16 mouse cellular contexts compared by ENCODE assay signal in the genomic region with DNA sequence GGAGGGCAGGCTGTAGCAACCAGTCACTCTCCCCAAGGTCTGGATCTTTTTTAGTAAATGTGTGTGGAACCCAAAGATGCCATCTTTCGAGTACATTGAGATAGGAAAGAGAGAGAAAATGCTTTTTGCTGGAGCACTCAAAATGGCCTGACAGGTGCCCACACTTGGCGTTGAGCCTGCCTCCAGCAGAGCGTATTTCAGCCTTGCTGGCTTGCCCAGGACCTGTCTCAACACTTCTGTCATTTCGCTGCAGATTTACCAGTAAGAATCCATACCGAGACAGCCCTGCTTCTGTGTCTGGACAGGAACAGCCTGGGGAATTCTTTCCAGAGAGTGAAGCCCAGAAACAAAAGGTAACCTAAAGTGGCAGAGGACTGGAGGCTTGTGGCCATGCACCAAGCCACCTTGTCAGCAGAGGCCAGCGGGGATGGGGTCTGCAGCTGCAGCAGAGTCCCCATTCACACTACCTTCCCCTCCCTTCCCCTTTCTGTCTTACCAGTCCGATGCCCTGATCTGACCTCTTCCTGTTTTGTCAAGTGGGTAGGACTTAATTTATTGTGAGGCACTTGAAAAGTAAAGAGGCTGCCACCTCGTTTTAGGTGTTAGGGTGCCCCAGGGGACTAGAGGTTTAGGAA. TPM values are rescaled to one million over a fixed set of nuclear protein-coding genes. Genes with fewer than 3 reads are reported as not detected.
DNase-seq lines count a peak whose midpoint lies in the region; ATAC-seq and TF ChIP-seq lines count a peak whose summit lies in the region.
"Had no signal": no experiment of that assay in that cellular context is flagged by ENCODE, and none has a peak within 500 bp of the region (broad histone marks: within the 10 kb centered on the region; RNA-seq: fewer than 3 reads in every experiment).

No protein-coding gene starts in this region.

- no peaks in the 10 kb centered on the region for H3K9me3 ChIP-seq in hindbrain, postnatal 0 days (ENCODE audit: low read length)
- H3K9me3 ChIP-seq in hindbrain, embryonic 14.5 days (ENCODE audit: control insufficient read depth, low read length) = no peaks in the 10 kb centered on the region
- no peaks in the 10 kb centered on the region for H3K9me3 ChIP-seq in kidney, embryonic 15.5 days (replicated peaks)
- H3K9me3 ChIP-seq: hindbrain, embryonic 10.5 days; midbrain, embryonic 10.5 days had no signal

- no peak overlapping the region for H3K9ac ChIP-seq in hindbrain, postnatal 0 days (replicated peaks; ENCODE audit: low read length)
- no peak overlapping the region for H3K9ac ChIP-seq in hindbrain, embryonic 14.5 days
- H3K9ac ChIP-seq in kidney, embryonic 15.5 days = no peak overlapping the region
- H3K9ac ChIP-seq: liver, embryonic 14.5 days had no signal

- 40% methylated on average over 8 of the region's 8 CpGs for WGBS in hindbrain, postnatal 0 days
- 51% methylated on average over 8 of the region's 8 CpGs for WGBS in hindbrain, embryonic 14.5 days
- 47% methylated on average over 8 of the region's 8 CpGs for WGBS in kidney, embryonic 15.5 days

- no peak overlapping the region for H3K4me3 ChIP-seq in hindbrain, postnatal 0 days (ENCODE audit: low read length)
- no peak overlapping the region for H3K4me3 ChIP-seq in hindbrain, embryonic 14.5 days (replicated peaks; ENCODE audit: low read length)
- H3K4me3 ChIP-seq in kidney, embryonic 15.5 days (replicated peaks) = no peak overlapping the region
- H3K4me3 ChIP-seq: hindbrain, embryonic 10.5 days; midbrain, embryonic 10.5 days had no signal

- H3K4me1 ChIP-seq in hindbrain, postnatal 0 days (ENCODE audit: insufficient read depth, low read length) = no peaks in the 10 kb centered on the region
- no peaks in the 10 kb centered on the region; the same call in 1 of the 2 replicates for H3K4me1 ChIP-seq in hindbrain, embryonic 14.5 days (replicated peaks; ENCODE audit: control insufficient read depth, insufficient read depth, low read length)
- no peaks in the 10 kb centered on the region for H3K4me1 ChIP-seq in kidney, embryonic 15.5 days

- no peak for ATAC-seq in hindbrain, postnatal 0 days
- no peak for ATAC-seq in hindbrain, embryonic 14.5 days (ENCODE audit: low FRiP score)
- ATAC-seq in megakaryocyte, adult 5-6 weeks (ENCODE audit: poor library complexity, severe bottlenecking) = peak; percentile 76
- no peak for ATAC-seq in kidney, embryonic 15.5 days (replicated peaks; ENCODE audit: low FRiP score)

- TF ChIP-seq CTCF in hindbrain, postnatal 0 days (IDR thresholded peaks at IDR 0.05; ENCODE audit: low read depth) = no peak

- H3K27ac ChIP-seq in hindbrain, postnatal 0 days = no peak overlapping the region
- no peak overlapping the region for H3K27ac ChIP-seq in hindbrain, embryonic 14.5 days
- no peak overlapping the region for H3K27ac ChIP-seq in kidney, embryonic 15.5 days
- H3K27ac ChIP-seq: hindbrain, embryonic 10.5 days; liver, embryonic 14.5 days; midbrain, embryonic 10.5 days had no signal

- peak; percentile 56 for DNase-seq in hindbrain, postnatal 0 days (ENCODE audit: low spot score)
- DNase-seq in hindbrain, embryonic 14.5 days (ENCODE audit: low spot score) = no peak
- DNase-seq in brain, adult 2 months (ENCODE audit: low read depth, low spot score) = peak; percentile 93
- DNase-seq in cerebellum, postnatal 10 days = peak; percentile 94 to 95
- no peak for DNase-seq in frontal cortex, postnatal 14 days (ENCODE audit: low spot score in 2 of 2)
- no peak for DNase-seq in frontal cortex, postnatal 10 days (ENCODE audit: low spot score in 2 of 2)
- DNase-seq: adrenal gland, postnatal 10 days; kidney, postnatal 10 days; lung, postnatal 10 days; right cerebral cortex, postnatal 25 days; thymus, postnatal 4 days had no signal

- H3K4me2 ChIP-seq in hindbrain, postnatal 0 days (ENCODE audit: low read depth, low read length) = no peak overlapping the region
- no peak overlapping the region for H3K4me2 ChIP-seq in hindbrain, embryonic 14.5 days (replicated peaks)
- H3K4me2 ChIP-seq in kidney, embryonic 15.5 days = no peak overlapping the region

- no peaks in the 10 kb centered on the region for H3K27me3 ChIP-seq in hindbrain, postnatal 0 days (ENCODE audit: insufficient read depth, low read length)
- no peaks in the 10 kb centered on the region for H3K27me3 ChIP-seq in hindbrain, embryonic 14.5 days (ENCODE audit: control insufficient read depth, insufficient read depth, low read length)
- H3K27me3 ChIP-seq in kidney, embryonic 15.5 days = no peaks in the 10 kb centered on the region

- H3K36me3 ChIP-seq in hindbrain, postnatal 0 days (ENCODE audit: insufficient read depth, low read length) = no peaks in the 10 kb centered on the region
- no peaks in the 10 kb centered on the region for H3K36me3 ChIP-seq in hindbrain, embryonic 14.5 days (replicated peaks; ENCODE audit: control insufficient read depth, insufficient read depth)
- no peaks in the 10 kb centered on the region for H3K36me3 ChIP-seq in kidney, embryonic 15.5 days
- H3K36me3 ChIP-seq: hindbrain, embryonic 10.5 days; midbrain, embryonic 10.5 days had no signal

RNA-seq across cellular contexts. Expression of gene Sec16b, which starts 26.4 kb away (rescaled TPM):
- 0.21 and 0.22 TPM in 2 replicates for total RNA-seq in hindbrain, postnatal 0 days (2014; rRNA removed)
- 0.41 and 0.54 TPM in 2 replicates for polyA plus RNA-seq in hindbrain, postnatal 0 days (2015; fragmentation: Nextera tagmentation; extraction: Ambion mirVana)
- 0.60 and 0.79 TPM in 2 replicates for polyA plus RNA-seq in hindbrain, embryonic 14.5 days (2014; fragmentation: Nextera tagmentation; extraction: Ambion mirVana)
- 0.54 and 0.89 TPM in 2 replicates for total RNA-seq in megakaryocyte, adult 5-6 weeks (2015)
- total RNA-seq in megakaryocyte, adult 5-6 weeks (2017) = 0.26 and 0.41 TPM in 2 replicates
- 2.2 and 2.6 TPM in 2 replicates for polyA plus RNA-seq in kidney, embryonic 15.5 days (2015; fragmentation: Nextera tagmentation; extraction: Ambion mirVana)

Comparison
In these comparisons a context has a peak if more than half of its experiments do, and no peak if none do; other contexts are left out.
1. DNase-seq: peak in hindbrain, postnatal 0 days (single experiment), brain, adult 2 months (single experiment) and cerebellum, postnatal 10 days (2 of 2); none in hindbrain, embryonic 14.5 days (single experiment), frontal cortex, postnatal 14 days (0 of 2) and frontal cortex, postnatal 10 days (0 of 2).